Mouse (Mus musculus): ENCODE data around the gene Ugt2b38. TPM values are rescaled to one million over a fixed set of nuclear protein-coding genes. Genes with fewer than 3 reads are reported as not detected.

Ugt2b38 gene
- polyA plus RNA-seq (2012; rRNA removed; ENCODE audit: low replicate concordance), result not detected in 2 replicates

DNA sequence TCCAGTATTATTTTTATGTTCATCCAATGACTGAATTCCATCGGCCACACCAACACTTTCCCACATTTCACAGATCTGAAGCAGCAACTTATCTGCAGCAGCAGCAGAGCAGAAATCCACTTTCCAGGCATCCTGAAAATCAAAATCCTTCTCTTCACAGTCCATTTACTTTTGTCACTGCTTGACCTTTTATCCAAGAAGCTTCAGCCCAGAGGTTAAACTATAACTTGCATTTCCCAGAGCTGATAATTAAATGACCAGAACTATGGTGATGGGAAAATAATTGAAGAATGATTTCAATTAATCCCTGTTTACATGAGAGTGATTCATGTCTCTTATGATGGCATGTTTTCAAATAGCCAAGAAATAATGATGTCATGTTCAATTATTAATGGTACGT lies at the start of gene Ugt2b38:
Gene Ugt2b38, minus strand, starts transcription at position 163 of the 400 bp plus-strand sequence.

Other genes with a start within 250 kb of the Ugt2b38 start
- not detected in 2 replicates for gene Ugt2b37, start 169.4 kb downstream of the Ugt2b38 start, polyA plus RNA-seq (2012; rRNA removed; ENCODE audit: low replicate concordance)
- 0.20 TPM in 1 of 2 replicates, not detected in the other for gene Ugt2a3, start 87.0 kb downstream of the Ugt2b38 start, polyA plus RNA-seq (2012; rRNA removed; ENCODE audit: low replicate concordance)
- not detected in 2 replicates for gene Ugt2a2, start 58.1 kb upstream of the Ugt2b38 start, polyA plus RNA-seq (2012; rRNA removed; ENCODE audit: low replicate concordance)
- gene Gm43638, start 62.6 kb upstream of the Ugt2b38 start, polyA plus RNA-seq (2012; rRNA removed; ENCODE audit: low replicate concordance), result not detected in 2 replicates
- not detected in 2 replicates for gene Ugt2a1, start 66.7 kb upstream of the Ugt2b38 start, polyA plus RNA-seq (2012; rRNA removed; ENCODE audit: low replicate concordance)
- not detected in 2 replicates for gene Sult1b1, start 114.0 kb upstream of the Ugt2b38 start, polyA plus RNA-seq (2012; rRNA removed; ENCODE audit: low replicate concordance)
- not detected in 2 replicates for gene Sult1d1, start 144.8 kb upstream of the Ugt2b38 start, polyA plus RNA-seq (2012; rRNA removed; ENCODE audit: low replicate concordance)
- not detected in 2 replicates for gene Sult1e1, start 167.4 kb upstream of the Ugt2b38 start, polyA plus RNA-seq (2012; rRNA removed; ENCODE audit: low replicate concordance)
- gene Csn1s1, start 242.0 kb upstream of the Ugt2b38 start, polyA plus RNA-seq (2012; rRNA removed; ENCODE audit: low replicate concordance), result 0.13 TPM in 1 of 2 replicates, not detected in the other

All from mammary gland, adult 2 months (tissue).